Mouse (Mus musculus): ENCODE data around the gene Vgf. TPM values are rescaled to one million over a fixed set of nuclear protein-coding genes. Genes with fewer than 3 reads are reported as not detected.
A peak's percentile ranks its signal among the peaks of the same experiment; 100 is the strongest.

The Vgf gene
- total RNA-seq, 2 experiments from 2014 or later = not detected

DNA sequence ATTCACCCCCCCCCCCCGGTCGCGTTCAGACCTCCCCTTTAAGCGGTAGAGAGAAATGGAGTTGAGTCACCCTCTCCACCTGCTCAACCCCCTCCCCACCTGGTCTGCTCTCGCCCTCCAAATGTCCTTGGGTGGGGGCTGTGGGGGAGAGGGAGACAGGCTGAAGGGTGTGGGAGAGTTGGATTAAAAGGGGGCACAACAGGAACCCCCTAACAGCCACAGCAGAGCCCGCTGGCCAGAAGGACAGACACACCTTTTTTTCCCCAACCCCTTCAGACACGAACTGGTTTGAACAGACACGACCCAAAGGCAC lies 3.0 kb downstream of the Vgf start:
- no peak for DNase-seq
- intact Hi-C loops (cut with DNase I; ENCODE audit: low total_unique reads) = no loop called here

DNA sequence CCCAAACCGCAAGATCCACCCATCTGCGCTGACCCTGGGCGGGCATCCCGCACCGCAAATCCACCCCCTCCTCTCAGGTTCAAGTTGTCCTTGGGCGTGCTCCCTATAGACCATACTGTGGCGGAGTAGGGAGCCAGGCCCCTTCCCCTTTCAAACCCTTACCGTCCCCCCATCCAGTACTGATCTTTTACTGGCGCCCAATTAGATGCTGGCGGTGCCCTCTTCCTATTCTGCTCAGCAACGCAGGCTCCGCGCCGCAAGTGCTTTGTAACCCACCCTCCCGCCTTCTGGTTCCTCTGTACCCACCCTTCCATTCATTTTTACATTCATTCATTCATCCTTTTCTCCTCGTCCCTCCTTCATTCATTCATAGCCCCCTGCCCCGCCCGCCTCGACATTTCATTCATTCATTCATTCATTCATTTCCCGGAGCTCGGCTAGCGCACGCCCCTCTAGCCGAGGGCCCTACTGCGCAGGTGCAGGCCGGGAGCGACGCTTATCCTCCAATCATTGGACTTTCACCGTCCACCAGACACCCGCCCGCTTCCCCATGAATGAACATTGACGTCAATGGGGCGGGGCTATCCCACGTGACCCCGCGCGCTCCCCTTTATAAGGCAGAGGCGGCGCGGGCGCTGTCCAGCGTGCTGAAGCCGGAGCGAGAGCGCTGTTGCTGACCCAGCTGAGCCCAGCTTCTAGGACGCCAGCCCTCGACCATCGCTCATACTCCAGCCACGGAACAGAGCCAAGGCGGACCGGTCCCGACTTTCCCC lies 3.6 kb downstream of the Vgf start:
- DNase-seq = peak; percentile 96
- intact Hi-C loops (cut with DNase I; ENCODE audit: low total_unique reads) = no loop called here

DNA sequence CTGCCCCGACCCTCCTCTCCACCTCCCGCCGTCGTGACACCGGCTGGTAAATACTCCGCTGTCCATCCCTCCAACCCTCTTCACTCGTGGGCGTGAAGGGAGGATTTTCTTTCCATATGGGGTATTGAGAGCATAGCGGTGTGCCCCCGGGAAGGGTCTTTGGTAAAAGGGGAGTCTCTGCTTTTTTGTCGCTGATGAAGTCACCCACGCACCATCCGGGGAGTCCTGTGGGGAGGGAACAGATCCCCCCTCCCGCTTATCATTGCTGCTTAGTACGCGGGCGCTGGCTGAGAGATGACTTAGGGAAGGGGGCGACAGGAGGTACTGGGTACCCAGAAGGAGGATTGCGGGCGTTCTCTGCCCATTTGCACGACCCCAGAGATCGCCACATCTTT lies 4.2 kb downstream of the Vgf start:
- intact Hi-C loops (cut with DNase I; ENCODE audit: low total_unique reads) = no loop called here
- DNase-seq = no peak

GRCm38 (mm10) chr5:137031076-137032032 lies 5.2 kb downstream of the Vgf start:
- DNase-seq = peak; percentile 47
- intact Hi-C loops (cut with DNase I; ENCODE audit: low total_unique reads) = no loop called here

GRCm38 (mm10) chr5:137032033-137032421 lies 5.8 kb downstream of the Vgf start:
- intact Hi-C loops (cut with DNase I; ENCODE audit: low total_unique reads) = no loop called here
- DNase-seq = no peak

DNA sequence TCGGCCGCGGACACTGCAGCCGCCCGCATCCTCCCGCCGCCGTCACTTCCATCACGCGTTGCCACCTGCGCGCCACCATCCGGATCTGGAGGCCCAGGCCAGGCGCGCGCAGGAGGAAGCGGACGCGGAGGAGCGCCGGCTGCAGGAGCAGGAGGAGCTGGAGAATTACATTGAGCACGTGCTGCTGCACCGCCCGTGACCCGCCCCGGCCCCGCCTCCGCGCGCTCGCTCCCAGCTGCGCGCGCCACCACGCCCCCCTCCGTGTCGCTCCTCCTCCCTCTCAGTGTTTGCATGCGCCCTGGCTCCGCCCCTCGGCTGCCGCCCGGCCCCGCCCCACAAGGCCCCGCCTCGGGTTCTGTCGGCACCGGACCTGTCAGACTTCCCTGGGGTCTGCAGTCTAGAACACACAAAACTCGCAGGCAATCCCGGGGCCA lies 6.5 kb downstream of the Vgf start:
- intact Hi-C loops (cut with DNase I; ENCODE audit: low total_unique reads) = no loop called here
- DNase-seq = peak; percentile 85

DNA sequence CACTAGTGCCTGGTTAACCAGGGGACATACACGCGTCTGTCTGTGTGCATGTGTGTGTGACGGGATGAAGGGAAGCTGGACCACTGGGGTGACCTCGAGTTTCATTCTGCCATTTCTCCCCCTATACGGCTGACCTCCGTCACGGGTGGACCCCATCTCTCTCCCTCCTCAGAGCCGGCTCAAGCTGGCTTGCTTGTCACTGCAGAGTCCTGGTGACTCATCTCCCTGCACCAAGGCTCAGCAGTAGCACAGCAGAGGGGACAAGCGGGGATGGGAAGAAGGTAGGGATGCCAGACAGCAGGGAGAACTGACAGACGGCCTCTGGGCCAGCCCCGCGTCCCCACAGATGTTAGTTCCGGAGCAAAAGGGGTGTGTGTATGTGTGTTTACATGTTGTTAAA lies 10.0 kb downstream of the Vgf start:
- DNase-seq = no peak
- intact Hi-C loops (cut with DNase I; ENCODE audit: low total_unique reads) = no loop called here

- no peak for DNase-seq
- intact Hi-C loops (cut with DNase I; ENCODE audit: low total_unique reads) = no loop called here
Observed at GRCm38 (mm10) chr5:137039453-137039852, 13.3 kb downstream of the Vgf start.

GRCm38 (mm10) chr5:137041442-137041841 lies 15.2 kb downstream of the Vgf start:
- intact Hi-C loops (cut with DNase I; ENCODE audit: low total_unique reads) = no loop called here
- no peak for DNase-seq

GRCm38 (mm10) chr5:137043997-137044396 lies 17.8 kb downstream of the Vgf start:
- intact Hi-C loops (cut with DNase I; ENCODE audit: low total_unique reads) = no loop called here

GRCm38 (mm10) chr5:137045402-137046323 lies 19.5 kb downstream of the Vgf start, which contains the start of gene Ap1s1:
TSS of gene Ap1s1 (minus strand) at chr5:137046135.
- peak; percentile 97 for DNase-seq
- intact Hi-C loops (cut with DNase I; ENCODE audit: low total_unique reads) = no loop called here

More at GRCm38 (mm10) chr5:137043997-137044396, 17.8 kb downstream of the Vgf start:
- no peak for DNase-seq

DNA sequence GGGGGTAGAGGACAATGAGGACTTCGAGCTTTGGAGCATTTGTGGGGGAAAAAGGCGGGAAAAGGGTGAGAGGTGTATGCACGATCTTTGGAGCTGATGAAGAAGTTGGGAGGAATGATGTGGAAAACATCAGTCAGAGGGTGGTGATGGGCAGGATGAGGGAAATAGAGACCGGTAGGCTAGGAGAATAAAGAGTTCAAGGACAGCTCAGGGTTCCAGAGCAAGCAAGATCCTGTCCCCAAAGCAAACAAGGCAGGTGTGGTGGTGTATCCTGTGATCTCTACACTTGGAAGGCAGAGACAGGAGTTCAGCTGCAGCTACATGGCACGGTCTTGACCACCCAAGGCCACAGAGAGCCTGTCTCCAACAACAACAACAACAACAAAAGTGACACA lies 20.1 kb downstream of the Vgf start:
- intact Hi-C loops (cut with DNase I; ENCODE audit: low total_unique reads) = no loop called here

GRCm38 (mm10) chr5:137046991-137047390 lies 20.8 kb downstream of the Vgf start:
- no peak for DNase-seq
- intact Hi-C loops (cut with DNase I; ENCODE audit: low total_unique reads) = no loop called here

More for the DNA sequence above, 20.1 kb downstream of the Vgf start:
- no peak for DNase-seq

DNA sequence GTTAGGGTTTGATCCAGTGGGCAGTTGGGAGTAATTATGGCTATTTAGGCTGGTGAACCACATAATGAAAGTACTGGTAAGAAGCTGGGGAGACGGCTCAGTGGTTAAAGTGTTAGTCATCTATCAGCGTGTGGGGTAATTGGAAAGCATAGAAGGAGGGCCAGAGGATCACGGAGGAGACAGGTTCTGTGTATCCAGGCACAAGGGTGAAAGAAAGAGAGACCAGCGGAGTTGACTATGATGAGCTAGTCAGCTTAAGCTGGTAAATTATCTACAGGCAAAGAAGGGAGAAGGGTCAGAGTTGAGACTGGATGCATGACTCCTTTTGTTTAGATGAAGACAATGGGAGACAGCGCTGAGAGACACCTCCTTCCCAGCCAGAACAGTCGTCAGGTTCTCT lies 24.9 kb downstream of the Vgf start:
- no peak for DNase-seq
- intact Hi-C loops (cut with DNase I; ENCODE audit: low total_unique reads) = no loop called here

DNA sequence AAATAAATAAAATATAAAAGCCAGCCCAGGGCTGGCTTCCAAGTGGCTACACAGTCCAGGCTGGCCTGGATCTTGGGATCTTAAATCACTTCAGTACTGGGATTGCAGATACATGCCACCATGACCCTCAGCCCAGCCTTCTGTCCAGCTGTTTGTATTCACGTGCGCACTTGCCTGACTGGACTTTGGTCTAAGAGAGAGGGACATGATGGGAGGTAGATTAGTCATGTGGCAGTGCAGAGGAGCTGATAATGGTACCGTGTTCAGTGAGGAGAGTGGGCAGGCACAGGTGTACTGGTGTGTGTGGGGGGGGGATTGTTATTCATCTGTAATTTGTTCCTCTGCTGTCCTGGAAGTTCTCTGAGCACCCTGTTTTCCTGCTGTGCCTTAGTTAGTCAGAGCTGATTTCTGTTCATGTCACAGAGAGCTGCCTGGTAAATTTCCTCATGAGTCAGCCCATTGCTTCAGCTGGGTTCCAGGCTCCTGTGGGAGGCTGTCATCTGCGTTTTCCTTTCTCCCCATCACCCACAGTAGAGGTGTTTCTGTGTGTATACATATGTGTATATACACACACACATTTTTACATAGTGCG lies 25.8 kb downstream of the Vgf start:
- intact Hi-C loops (cut with DNase I; ENCODE audit: low total_unique reads) = no loop called here

DNA sequence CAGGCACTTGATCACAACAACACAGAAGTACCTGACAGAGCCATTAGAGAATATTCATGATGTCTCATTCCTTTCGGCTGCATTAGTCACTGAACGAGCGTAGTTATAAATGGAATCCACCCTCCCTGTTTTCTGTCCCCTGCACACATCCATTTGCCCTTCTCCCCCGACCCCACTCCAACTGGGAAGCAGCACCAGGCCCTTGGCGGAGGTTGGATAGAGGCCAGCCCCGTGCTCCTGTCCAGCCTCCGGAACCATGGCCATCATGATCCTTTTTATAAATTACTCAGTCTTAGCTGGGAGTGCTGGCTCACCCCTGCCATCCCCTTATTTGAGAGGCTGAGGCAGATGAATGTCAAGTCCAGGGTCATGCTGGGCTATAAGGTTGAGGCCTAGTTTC lies 28.1 kb downstream of the Vgf start:
- intact Hi-C loops (cut with DNase I; ENCODE audit: low total_unique reads) = no loop called here
- no peak for DNase-seq

More for the DNA sequence above, 25.8 kb downstream of the Vgf start:
- no peak for DNase-seq

DNA sequence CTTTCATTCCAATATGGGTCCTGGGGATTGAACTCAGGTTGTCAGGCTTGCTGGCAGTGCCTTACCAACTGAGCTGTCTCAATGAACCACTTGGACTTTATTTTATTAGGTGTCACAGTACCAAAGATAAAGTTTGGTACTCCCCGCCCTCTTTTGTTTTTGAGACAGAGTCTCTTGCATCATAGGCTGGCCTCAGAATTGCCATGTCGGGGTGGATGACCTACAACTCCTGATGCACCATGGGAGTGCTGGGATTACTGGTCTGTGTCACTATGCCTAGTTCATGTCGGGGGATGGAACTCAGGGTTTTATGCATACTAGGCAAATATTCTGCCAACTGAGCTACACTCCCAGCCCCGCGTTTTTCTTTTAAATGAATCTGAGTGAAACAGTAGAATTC lies 28.7 kb downstream of the Vgf start:
- intact Hi-C loops (cut with DNase I; ENCODE audit: low total_unique reads) = no loop called here
- no peak for DNase-seq

DNA sequence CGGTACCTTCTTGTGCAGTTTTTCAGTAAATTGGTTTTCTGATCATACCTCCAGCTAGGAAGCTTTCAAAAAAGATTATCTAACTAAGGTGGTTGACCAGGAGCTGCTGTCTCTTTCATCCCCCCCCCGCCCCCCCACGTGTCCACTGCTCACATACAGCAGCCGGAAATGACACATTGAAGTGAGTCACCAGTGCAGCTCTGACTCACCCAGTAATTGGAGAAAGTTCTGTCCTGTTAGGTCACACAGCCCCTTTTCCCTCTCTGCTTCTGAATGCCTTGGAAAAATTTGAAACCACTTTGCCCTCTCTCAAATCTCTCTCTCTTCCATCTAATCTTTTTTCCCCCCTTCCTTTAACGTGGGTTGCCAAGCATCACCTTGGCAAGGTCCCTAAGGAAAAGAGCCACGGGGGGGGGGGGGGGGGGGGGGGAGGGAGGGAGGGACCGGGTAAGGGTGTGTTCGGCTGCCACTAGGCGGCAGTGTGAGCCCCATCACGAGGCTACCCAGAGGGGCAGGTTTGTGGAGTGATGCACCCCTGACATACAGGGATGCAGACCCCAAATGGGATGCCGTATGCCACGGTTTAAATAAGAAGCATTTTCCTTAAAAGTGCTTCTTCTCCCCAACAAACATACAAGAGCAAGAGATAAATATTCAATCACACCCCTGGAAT lies 35.8 kb downstream of the Vgf start:
- peak; percentile 62 for DNase-seq
- intact Hi-C loops (cut with DNase I; ENCODE audit: low total_unique reads) = loop anchor here (2.0 kb wide), 2 partner anchors 43 to 49 kb away; no protein-coding TSS in a partner anchor

GRCm38 (mm10) chr5:137062601-137063000 lies 36.4 kb downstream of the Vgf start:
- intact Hi-C loops (cut with DNase I; ENCODE audit: low total_unique reads) = loop anchor here (2.0 kb wide), 1 partner anchor 42 kb away; no protein-coding TSS in a partner anchor
- no peak for DNase-seq
